Mouse (Mus musculus): ENCODE data around the gene Zkscan5. TPM values are rescaled to one million over a fixed set of nuclear protein-coding genes. Genes with fewer than 3 reads are reported as not detected.
"Not testable (repeated sequence)": the region's sequence is repeated elsewhere in the genome, so short reads cannot be mapped to it uniquely, and the experiment has no call there.

Zkscan5 gene
- polyA plus RNA-seq, 1 experiment from 2014 or later = 13.7 TPM

- Histone ChIP-seq H3K9ac (ENCODE audit: low read depth, low read length) (no peak overlapping the region), H3K4me1 (ENCODE audit: control insufficient read depth, insufficient read depth, low read depth, low read length) (no peaks in the 10 kb centered on the region), H3K9me3 (ENCODE audit: control insufficient read depth, low read length) (no peaks in the 10 kb centered on the region), H3K4me2 (ENCODE audit: low read length) (no peak overlapping the region), H3K27me3 (replicated peaks; ENCODE audit: control insufficient read depth, insufficient read depth, low read length) (no peaks in the 10 kb centered on the region), H3K36me3 (ENCODE audit: control insufficient read depth, insufficient read depth, low read length) (peaks cover 23% of the 10 kb centered on the region), H3K4me3 (ENCODE audit: low read length) (no peak overlapping the region), H3K27ac (ENCODE audit: low read depth, low read length) (no peak overlapping the region)
- ATAC-seq = no peak
- 85% methylated on average over 12 of the region's 12 CpGs for WGBS
Observed at GRCm38 (mm10) chr5:145223395-145223794, 19.0 kb downstream of the Zkscan5 start.

- 62% methylated on average over 2 of the region's 2 CpGs for WGBS
- Histone ChIP-seq H3K4me1 (ENCODE audit: control insufficient read depth, insufficient read depth, low read depth, low read length) (peaks cover 3% of the 10 kb centered on the region; the same call in 1 of the 2 replicates), H3K4me2 (ENCODE audit: low read length) (no peak overlapping the region), H3K9me3 (ENCODE audit: control insufficient read depth, low read length) (no peaks in the 10 kb centered on the region), H3K36me3 (ENCODE audit: control insufficient read depth, insufficient read depth, low read length) (peaks cover 5% of the 10 kb centered on the region), H3K9ac (ENCODE audit: low read depth, low read length) (no peak overlapping the region), H3K27me3 (replicated peaks; ENCODE audit: control insufficient read depth, insufficient read depth, low read length) (no peaks in the 10 kb centered on the region), H3K4me3 (ENCODE audit: low read length) (no peak overlapping the region), H3K27ac (ENCODE audit: low read depth, low read length) (no peak overlapping the region)
- ATAC-seq = no peak
Observed at GRCm38 (mm10) chr5:145226453-145226852, 22.1 kb downstream of the Zkscan5 start.

DNA sequence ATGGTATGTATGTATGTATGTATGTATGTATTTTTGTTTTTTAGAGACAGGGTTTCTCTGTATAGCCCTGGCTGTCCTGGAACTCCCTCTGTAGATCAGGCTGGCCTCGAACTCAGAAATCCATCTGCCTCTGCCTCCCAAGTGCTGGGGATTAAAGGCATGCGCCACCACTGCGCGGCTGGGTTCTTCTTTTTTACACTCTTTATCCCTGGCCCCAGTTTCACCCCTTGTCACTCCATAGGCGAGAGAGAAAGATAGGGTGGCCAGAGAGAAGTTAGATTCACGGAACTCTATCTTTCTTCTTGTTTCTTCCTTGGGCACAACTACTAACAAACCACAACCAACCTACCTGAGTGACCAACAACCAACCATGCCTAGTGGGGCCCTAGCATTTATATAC lies 24.9 kb downstream of the Zkscan5 start:
- ATAC-seq; H3K36me3 ChIP-seq (ENCODE audit: control insufficient read depth, insufficient read depth, low read length); H3K4me3 ChIP-seq (ENCODE audit: low read length); H3K4me2 ChIP-seq (ENCODE audit: low read length); H3K9me3 ChIP-seq (ENCODE audit: control insufficient read depth, low read length); H3K9ac ChIP-seq (ENCODE audit: low read depth, low read length); H3K27ac ChIP-seq (ENCODE audit: low read depth, low read length); H3K27me3 ChIP-seq (replicated peaks; ENCODE audit: control insufficient read depth, insufficient read depth, low read length): not testable (repeated sequence)
- 85% methylated on average over 6 of the region's 6 CpGs for WGBS
- H3K4me1 ChIP-seq (ENCODE audit: control insufficient read depth, insufficient read depth, low read depth, low read length) = peaks cover 15% of the 10 kb centered on the region

DNA sequence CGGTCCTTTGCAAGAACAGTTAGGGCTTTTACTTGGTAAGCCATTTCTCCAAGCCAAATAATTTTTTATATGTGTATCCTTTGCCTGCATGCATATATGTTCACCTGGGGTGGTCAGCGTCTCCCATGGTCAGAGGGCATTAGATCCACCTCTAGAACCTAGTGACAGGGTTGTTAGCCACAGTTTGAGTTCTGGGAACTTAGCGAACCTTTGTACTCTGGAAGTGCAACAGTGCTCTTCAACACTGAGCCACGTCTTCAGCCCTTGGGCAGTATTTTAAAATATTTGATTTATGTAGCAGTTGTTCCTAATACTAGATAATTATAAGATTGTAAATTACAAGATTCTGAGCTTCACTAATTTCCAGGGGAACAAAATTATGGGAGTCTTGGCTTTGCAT lies 26.3 kb downstream of the Zkscan5 start:
- H3K9ac ChIP-seq (ENCODE audit: low read depth, low read length) = no peak overlapping the region; the same call in 1 of the 2 replicates
- peaks cover 11% of the 10 kb centered on the region for H3K36me3 ChIP-seq (ENCODE audit: control insufficient read depth, insufficient read depth, low read length)
- H3K4me3 ChIP-seq (ENCODE audit: low read length) = peak overlapping the region; percentile 99
- H3K27ac ChIP-seq (ENCODE audit: low read depth, low read length) = no peak overlapping the region
- no peaks in the 10 kb centered on the region for H3K9me3 ChIP-seq (ENCODE audit: control insufficient read depth, low read length)
- H3K4me2 ChIP-seq (ENCODE audit: low read length) = peak overlapping the region; percentile 84
- ATAC-seq = no peak
- peaks cover 15% of the 10 kb centered on the region for H3K4me1 ChIP-seq (ENCODE audit: control insufficient read depth, insufficient read depth, low read depth, low read length)
- H3K27me3 ChIP-seq (replicated peaks; ENCODE audit: control insufficient read depth, insufficient read depth, low read length) = no peaks in the 10 kb centered on the region
- WGBS = 88% methylated on average over 4 of the region's 4 CpGs

- H3K27ac ChIP-seq (ENCODE audit: low read depth, low read length) = peak within 1 kb of the TSS; percentile 91
- H3K4me2 ChIP-seq (ENCODE audit: low read length) = peak within 1 kb of the TSS; percentile 84
- H3K36me3 ChIP-seq (ENCODE audit: control insufficient read depth, insufficient read depth, low read length) = peaks cover 16% of the 10 kb centered on the region
- peaks cover 15% of the 10 kb centered on the region for H3K4me1 ChIP-seq (ENCODE audit: control insufficient read depth, insufficient read depth, low read depth, low read length)
- peak within 1 kb of the TSS; percentile 99 for H3K4me3 ChIP-seq (ENCODE audit: low read length)
- under 1% methylated on average over 39 of the region's 42 CpGs for WGBS
- H3K9ac ChIP-seq (ENCODE audit: low read depth, low read length) = peak within 1 kb of the TSS; percentile 98
- H3K9me3 ChIP-seq (ENCODE audit: control insufficient read depth, low read length) = no peaks in the 10 kb centered on the region
- ATAC-seq = peak; percentile 98
- no peaks in the 10 kb centered on the region for H3K27me3 ChIP-seq (replicated peaks; ENCODE audit: control insufficient read depth, insufficient read depth, low read length)
Observed at GRCm38 (mm10) chr5:145231367-145231871, 27.1 kb downstream of the Zkscan5 start, which contains the start of gene Zfp655. TSS of gene Zfp655 (plus strand) at chr5:145231715.

DNA sequence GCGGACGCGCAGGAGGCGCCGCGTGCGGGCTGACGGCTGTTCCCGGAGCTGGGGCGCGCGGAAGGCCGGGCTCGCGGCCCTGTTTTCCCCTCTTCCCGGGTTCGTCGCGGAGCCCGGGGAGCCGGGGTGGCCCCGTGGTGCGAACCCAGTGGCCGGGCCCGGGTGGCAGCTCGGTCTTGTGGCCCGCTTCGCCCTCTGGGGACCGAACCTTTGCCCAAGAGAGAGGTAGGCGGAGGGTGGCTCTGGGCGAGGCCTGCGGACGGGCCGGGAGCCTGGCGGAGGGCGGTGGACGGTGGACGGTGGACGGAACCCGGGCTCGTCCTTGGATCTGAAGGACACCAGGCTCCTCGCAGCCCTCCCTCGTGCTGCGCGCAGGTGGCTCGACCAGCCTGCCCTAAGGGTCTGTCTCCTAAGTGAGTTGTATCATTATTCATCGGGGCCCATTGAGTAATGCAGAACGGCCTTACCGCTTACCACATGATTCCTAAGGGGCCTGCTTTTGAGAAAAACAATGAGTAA lies 27.6 kb downstream of the Zkscan5 start:
- Histone ChIP-seq H3K4me2 (ENCODE audit: low read length) (peak overlapping the region; percentile 84), H3K27me3 (replicated peaks; ENCODE audit: control insufficient read depth, insufficient read depth, low read length) (no peaks in the 10 kb centered on the region), H3K4me3 (ENCODE audit: low read length) (peak overlapping the region; percentile 99), H3K27ac (ENCODE audit: low read depth, low read length) (peak overlapping the region; percentile 91), H3K36me3 (ENCODE audit: control insufficient read depth, insufficient read depth, low read length) (peaks cover 17% of the 10 kb centered on the region), H3K4me1 (ENCODE audit: control insufficient read depth, insufficient read depth, low read depth, low read length) (peaks cover 15% of the 10 kb centered on the region), H3K9me3 (ENCODE audit: control insufficient read depth, low read length) (no peaks in the 10 kb centered on the region), H3K9ac (ENCODE audit: low read depth, low read length) (peak overlapping the region; percentile 98)
- WGBS = under 1% methylated on average over 46 of the region's 49 CpGs
- ATAC-seq = peak; percentile 84

DNA sequence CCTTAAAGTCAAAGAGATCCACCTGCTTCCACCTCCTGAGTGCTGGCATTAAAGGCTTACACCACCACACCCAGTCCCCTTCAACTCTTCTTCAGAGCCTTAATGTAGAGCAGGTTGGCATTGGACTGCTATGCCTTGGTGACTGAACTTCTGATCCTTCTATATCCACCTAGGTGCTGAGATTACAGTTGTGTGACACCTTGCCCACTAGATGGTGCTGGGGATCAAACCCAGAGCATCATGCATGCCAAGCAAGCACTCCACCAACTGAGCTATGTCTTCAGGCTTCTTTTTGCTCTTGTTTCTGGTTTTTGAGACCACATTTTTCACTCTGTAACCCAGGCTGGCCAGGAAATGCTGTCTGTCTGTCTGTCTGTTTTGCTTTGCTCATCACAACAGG lies 30.3 kb downstream of the Zkscan5 start:
- ATAC-seq = no peak
- H3K4me2 ChIP-seq (ENCODE audit: low read length) = no peak overlapping the region
- H3K9ac ChIP-seq (ENCODE audit: low read depth, low read length) = no peak overlapping the region
- H3K4me3 ChIP-seq (ENCODE audit: low read length) = no peak overlapping the region
- no peaks in the 10 kb centered on the region for H3K27me3 ChIP-seq (replicated peaks; ENCODE audit: control insufficient read depth, insufficient read depth, low read length)
- H3K27ac ChIP-seq (ENCODE audit: low read depth, low read length) = no peak overlapping the region
- peaks cover 29% of the 10 kb centered on the region for H3K36me3 ChIP-seq (ENCODE audit: control insufficient read depth, insufficient read depth, low read length)
- peaks cover 15% of the 10 kb centered on the region for H3K4me1 ChIP-seq (ENCODE audit: control insufficient read depth, insufficient read depth, low read depth, low read length)
- no peaks in the 10 kb centered on the region for H3K9me3 ChIP-seq (ENCODE audit: control insufficient read depth, low read length)

DNA sequence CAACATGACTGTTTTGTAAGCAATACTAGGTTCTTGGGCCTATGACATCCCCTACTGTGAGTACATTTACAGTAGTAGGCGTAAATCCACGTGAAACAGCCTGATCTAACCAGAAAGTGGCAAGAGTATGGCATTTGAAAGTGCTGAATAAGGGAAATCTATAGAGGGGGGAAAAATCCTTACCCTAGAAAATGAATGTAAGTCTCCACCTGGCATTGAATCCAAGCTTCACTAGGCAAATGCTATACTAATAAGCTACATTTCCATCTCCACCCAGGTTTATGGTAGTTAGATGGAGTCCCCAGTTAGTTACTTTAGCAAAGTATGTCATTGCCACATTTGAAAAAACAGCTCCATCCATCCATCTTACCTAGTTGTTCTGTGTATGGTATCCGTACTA lies 45.2 kb downstream of the Zkscan5 start:
- peaks cover 13% of the 10 kb centered on the region for H3K36me3 ChIP-seq (ENCODE audit: control insufficient read depth, insufficient read depth, low read length)
- no peaks in the 10 kb centered on the region for H3K4me1 ChIP-seq (ENCODE audit: control insufficient read depth, insufficient read depth, low read depth, low read length)
- H3K27ac ChIP-seq (ENCODE audit: low read depth, low read length) = no peak overlapping the region
- no peak for ATAC-seq
- WGBS = 94% methylated on average over 3 of the region's 3 CpGs
- no peaks in the 10 kb centered on the region for H3K27me3 ChIP-seq (replicated peaks; ENCODE audit: control insufficient read depth, insufficient read depth, low read length)
- no peak overlapping the region for H3K9ac ChIP-seq (ENCODE audit: low read depth, low read length)
- H3K4me2 ChIP-seq (ENCODE audit: low read length) = no peak overlapping the region
- H3K9me3 ChIP-seq (ENCODE audit: control insufficient read depth, low read length) = no peaks in the 10 kb centered on the region
- H3K4me3 ChIP-seq (ENCODE audit: low read length) = no peak overlapping the region
